Mouse (Mus musculus): ENCODE data around the gene Mylk. TPM values are rescaled to one million over a fixed set of nuclear protein-coding genes. Genes with fewer than 3 reads are reported as not detected.
"Not testable (repeated sequence)": the region's sequence is repeated elsewhere in the genome, so short reads cannot be mapped to it uniquely, and the experiment has no call there.

Gene Mylk
- polyA plus RNA-seq, 1 experiment from 2014 or later = 262 TPM

DNA sequence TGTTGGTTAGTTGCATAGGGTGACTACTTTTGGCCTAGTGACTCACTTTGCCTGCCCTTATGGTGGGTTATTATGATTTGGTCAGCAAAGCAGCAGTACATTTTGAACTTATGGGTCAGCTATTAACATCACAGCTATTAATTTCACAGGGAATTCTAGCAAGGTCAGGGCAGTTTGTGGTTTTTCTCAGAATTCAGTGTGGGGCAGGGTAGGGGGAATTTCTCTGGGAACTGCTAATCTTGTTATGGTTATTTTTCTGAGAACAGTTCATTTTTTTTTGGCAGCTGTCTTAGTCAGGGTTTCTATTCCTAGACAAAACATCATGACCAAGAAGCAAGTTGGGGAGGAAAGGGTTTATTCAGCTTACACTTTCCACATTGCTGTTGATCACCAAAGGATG lies 16.4 kb upstream of the Mylk start:
- H3K9me3 ChIP-seq (ENCODE audit: control insufficient read depth, low read depth, low read length); H3K9ac ChIP-seq (replicated peaks; ENCODE audit: low read depth, low read length); ATAC-seq (ENCODE audit: insufficient number of reproducible peaks, insufficient read depth, low FRiP score, low read depth): not testable (repeated sequence)

GRCm38 (mm10) chr16:34729371-34729770 lies 15.6 kb upstream of the Mylk start:
- ATAC-seq (ENCODE audit: insufficient number of reproducible peaks, insufficient read depth, low FRiP score, low read depth) = no peak

More for the DNA sequence above, 16.4 kb upstream of the Mylk start:
- not testable (repeated sequence) for H3K4me3 ChIP-seq (ENCODE audit: low read depth, low read length); H3K36me3 ChIP-seq (ENCODE audit: control insufficient read depth, insufficient read depth, low read length); H3K4me1 ChIP-seq (ENCODE audit: control insufficient read depth, insufficient read depth, low read length); H3K4me2 ChIP-seq (replicated peaks; ENCODE audit: low read depth, low read length); H3K27me3 ChIP-seq (ENCODE audit: control insufficient read depth, insufficient read depth, low read length); H3K27ac ChIP-seq (ENCODE audit: low read length)

GRCm38 (mm10) chr16:34738656-34739233 lies 6.3 kb upstream of the Mylk start:
- WGBS = 89% methylated on average over 4 of the region's 4 CpGs
- no peak overlapping the region for H3K4me2 ChIP-seq (replicated peaks; ENCODE audit: low read depth, low read length)
- no peaks in the 10 kb centered on the region for H3K9me3 ChIP-seq (ENCODE audit: control insufficient read depth, low read depth, low read length)
- no peaks in the 10 kb centered on the region for H3K36me3 ChIP-seq (ENCODE audit: control insufficient read depth, insufficient read depth, low read length)
- H3K27me3 ChIP-seq (ENCODE audit: control insufficient read depth, insufficient read depth, low read length) = no peaks in the 10 kb centered on the region
- ATAC-seq (ENCODE audit: insufficient number of reproducible peaks, insufficient read depth, low FRiP score, low read depth) = no peak
- H3K9ac ChIP-seq (replicated peaks; ENCODE audit: low read depth, low read length) = no peak overlapping the region
- no peaks in the 10 kb centered on the region for H3K4me1 ChIP-seq (ENCODE audit: control insufficient read depth, insufficient read depth, low read length)
- no peak overlapping the region for H3K27ac ChIP-seq (ENCODE audit: low read length)
- no peak overlapping the region for H3K4me3 ChIP-seq (ENCODE audit: low read depth, low read length)

More at GRCm38 (mm10) chr16:34729371-34729770, 15.6 kb upstream of the Mylk start:
- Histone ChIP-seq H3K9me3 (ENCODE audit: control insufficient read depth, low read depth, low read length) (peaks cover 7% of the 10 kb centered on the region; the same call in 1 of the 2 replicates), H3K36me3 (ENCODE audit: control insufficient read depth, insufficient read depth, low read length) (no peaks in the 10 kb centered on the region), H3K4me3 (ENCODE audit: low read depth, low read length) (no peak overlapping the region), H3K4me1 (ENCODE audit: control insufficient read depth, insufficient read depth, low read length) (no peaks in the 10 kb centered on the region), H3K4me2 (replicated peaks; ENCODE audit: low read depth, low read length) (no peak overlapping the region), H3K27ac (ENCODE audit: low read length) (no peak overlapping the region), H3K9ac (replicated peaks; ENCODE audit: low read depth, low read length) (no peak overlapping the region), H3K27me3 (ENCODE audit: control insufficient read depth, insufficient read depth, low read length) (no peaks in the 10 kb centered on the region)
- WGBS = 77% methylated on average over 1 of the region's 1 CpGs

- H3K9ac ChIP-seq (replicated peaks; ENCODE audit: low read depth, low read length) = no peak overlapping the region
- 44% methylated on average over 2 of the region's 2 CpGs for WGBS
- peaks cover 7% of the 10 kb centered on the region; the same call in 1 of the 2 replicates for H3K4me1 ChIP-seq (ENCODE audit: control insufficient read depth, insufficient read depth, low read length)
- no peak overlapping the region for H3K4me2 ChIP-seq (replicated peaks; ENCODE audit: low read depth, low read length)
- no peaks in the 10 kb centered on the region for H3K9me3 ChIP-seq (ENCODE audit: control insufficient read depth, low read depth, low read length)
- ATAC-seq (ENCODE audit: insufficient number of reproducible peaks, insufficient read depth, low FRiP score, low read depth) = no peak
- H3K36me3 ChIP-seq (ENCODE audit: control insufficient read depth, insufficient read depth, low read length) = no peaks in the 10 kb centered on the region
- peaks cover 3% of the 10 kb centered on the region; the same call in 1 of the 2 replicates for H3K27me3 ChIP-seq (ENCODE audit: control insufficient read depth, insufficient read depth, low read length)
- H3K4me3 ChIP-seq (ENCODE audit: low read depth, low read length) = no peak overlapping the region
- H3K27ac ChIP-seq (ENCODE audit: low read length) = no peak overlapping the region
These were observed 2.1 kb upstream of the Mylk start for GRCm38 (mm10) chr16:34742930-34743329.

- Histone ChIP-seq H3K36me3 (ENCODE audit: control insufficient read depth, insufficient read depth, low read length) (no peaks in the 10 kb centered on the region), H3K27me3 (ENCODE audit: control insufficient read depth, insufficient read depth, low read length) (peaks cover 3% of the 10 kb centered on the region; the same call in 1 of the 2 replicates), H3K4me2 (replicated peaks; ENCODE audit: low read depth, low read length) (no peak overlapping the region), H3K9ac (replicated peaks; ENCODE audit: low read depth, low read length) (no peak overlapping the region), H3K4me1 (ENCODE audit: control insufficient read depth, insufficient read depth, low read length) (peaks cover 11% of the 10 kb centered on the region; the same call in 1 of the 2 replicates), H3K27ac (ENCODE audit: low read length) (no peak overlapping the region), H3K9me3 (ENCODE audit: control insufficient read depth, low read depth, low read length) (no peaks in the 10 kb centered on the region), H3K4me3 (ENCODE audit: low read depth, low read length) (no peak overlapping the region)
- WGBS = 33% methylated on average over 11 of the region's 11 CpGs
- no peak for ATAC-seq (ENCODE audit: insufficient number of reproducible peaks, insufficient read depth, low FRiP score, low read depth)
These were observed 3.2 kb downstream of the Mylk start for GRCm38 (mm10) chr16:34748081-34748720.

DNA sequence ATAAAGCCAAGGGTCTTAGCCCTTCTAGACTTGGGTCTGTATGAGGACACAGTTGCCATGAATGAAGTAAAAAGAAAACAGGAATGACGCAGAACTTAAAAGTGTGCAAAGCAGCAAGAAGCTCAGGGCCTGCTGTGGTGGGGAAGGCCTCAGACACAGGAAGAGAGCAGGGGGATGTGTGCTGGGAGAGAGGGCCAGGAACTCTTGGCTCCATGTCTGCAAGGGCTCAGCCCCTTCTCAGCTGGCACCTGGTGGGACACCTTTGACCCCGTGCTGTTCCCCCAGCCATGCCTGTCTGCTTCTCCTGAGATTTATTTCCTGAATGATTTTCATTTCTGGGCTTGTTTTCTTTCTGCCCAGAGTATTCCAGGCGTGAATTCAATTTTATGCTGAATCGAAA lies 4.5 kb downstream of the Mylk start:
- no peaks in the 10 kb centered on the region for H3K36me3 ChIP-seq (ENCODE audit: control insufficient read depth, insufficient read depth, low read length)
- no peak overlapping the region for H3K27ac ChIP-seq (ENCODE audit: low read length)
- ATAC-seq (ENCODE audit: insufficient number of reproducible peaks, insufficient read depth, low FRiP score, low read depth) = no peak
- 77% methylated on average over 4 of the region's 4 CpGs for WGBS
- no peak overlapping the region for H3K4me2 ChIP-seq (replicated peaks; ENCODE audit: low read depth, low read length)
- no peaks in the 10 kb centered on the region for H3K9me3 ChIP-seq (ENCODE audit: control insufficient read depth, low read depth, low read length)
- H3K9ac ChIP-seq (replicated peaks; ENCODE audit: low read depth, low read length) = no peak overlapping the region
- H3K27me3 ChIP-seq (ENCODE audit: control insufficient read depth, insufficient read depth, low read length) = peaks cover 3% of the 10 kb centered on the region; the same call in 1 of the 2 replicates
- H3K4me1 ChIP-seq (ENCODE audit: control insufficient read depth, insufficient read depth, low read length) = peaks cover 11% of the 10 kb centered on the region; the same call in 1 of the 2 replicates
- no peak overlapping the region for H3K4me3 ChIP-seq (ENCODE audit: low read depth, low read length)

GRCm38 (mm10) chr16:34752026-34752425 lies 7.0 kb downstream of the Mylk start:
- Histone ChIP-seq H3K4me1 (ENCODE audit: control insufficient read depth, insufficient read depth, low read length) (peaks cover 4% of the 10 kb centered on the region; the same call in 1 of the 2 replicates), H3K27ac (ENCODE audit: low read length) (no peak overlapping the region), H3K9me3 (ENCODE audit: control insufficient read depth, low read depth, low read length) (no peaks in the 10 kb centered on the region), H3K27me3 (ENCODE audit: control insufficient read depth, insufficient read depth, low read length) (no peaks in the 10 kb centered on the region), H3K36me3 (ENCODE audit: control insufficient read depth, insufficient read depth, low read length) (no peaks in the 10 kb centered on the region), H3K4me2 (replicated peaks; ENCODE audit: low read depth, low read length) (no peak overlapping the region), H3K9ac (replicated peaks; ENCODE audit: low read depth, low read length) (no peak overlapping the region), H3K4me3 (ENCODE audit: low read depth, low read length) (no peak overlapping the region)
- ATAC-seq (ENCODE audit: insufficient number of reproducible peaks, insufficient read depth, low FRiP score, low read depth) = no peak
- WGBS = 53% methylated on average over 3 of the region's 3 CpGs

DNA sequence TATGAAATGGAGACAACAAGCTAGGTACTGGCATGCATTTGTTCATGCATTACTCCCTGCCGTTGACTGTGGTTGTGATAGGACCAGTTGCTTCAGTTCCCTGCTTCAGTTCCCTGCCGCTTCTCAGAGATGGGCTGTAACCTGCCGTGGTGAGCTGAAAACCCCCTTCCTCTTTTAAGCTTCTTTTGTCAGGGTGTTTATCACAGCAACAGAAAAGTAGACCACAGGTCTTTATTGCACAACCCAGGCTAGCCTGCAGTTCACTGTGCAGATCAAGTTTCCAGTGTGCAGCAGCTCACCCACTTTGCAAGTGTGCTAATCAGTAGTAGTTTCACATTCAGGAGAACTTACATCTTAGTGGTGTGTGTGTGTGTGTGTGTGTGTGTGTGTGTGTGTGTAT lies 8.0 kb downstream of the Mylk start:
- 86% methylated on average over 3 of the region's 3 CpGs for WGBS
- no peak overlapping the region for H3K4me3 ChIP-seq (ENCODE audit: low read depth, low read length)
- H3K27ac ChIP-seq (ENCODE audit: low read length) = no peak overlapping the region
- no peaks in the 10 kb centered on the region for H3K9me3 ChIP-seq (ENCODE audit: control insufficient read depth, low read depth, low read length)
- H3K27me3 ChIP-seq (ENCODE audit: control insufficient read depth, insufficient read depth, low read length) = no peaks in the 10 kb centered on the region
- ATAC-seq (ENCODE audit: insufficient number of reproducible peaks, insufficient read depth, low FRiP score, low read depth) = no peak
- no peak overlapping the region for H3K9ac ChIP-seq (replicated peaks; ENCODE audit: low read depth, low read length)
- H3K36me3 ChIP-seq (ENCODE audit: control insufficient read depth, insufficient read depth, low read length) = no peaks in the 10 kb centered on the region
- peaks cover 4% of the 10 kb centered on the region; the same call in 1 of the 2 replicates for H3K4me1 ChIP-seq (ENCODE audit: control insufficient read depth, insufficient read depth, low read length)
- H3K4me2 ChIP-seq (replicated peaks; ENCODE audit: low read depth, low read length) = no peak overlapping the region
